Mouse (Mus musculus) cerebellum, adult 18-20 months (tissue): ENCODE results near the gene Mgat2.
"Not testable (repeated sequence)": the region's sequence is repeated elsewhere in the genome, so short reads cannot be mapped to it uniquely, and the experiment has no call there.

Experiments
- DNase-seq, 2 experiments: peaks; one replicate each; pipeline ENCODE4 v3.0.0; 2021

The Mgat2 gene

GRCm38 (mm10) chr12:69183583-69184308, at the start of gene Mgat2, which contains the start of gene Rpl36al:
Gene Mgat2, plus strand, starts transcription at chr12:69184157.
Gene Rpl36al, minus strand, starts transcription at chr12:69184083.
- DNase-seq = peak; percentile 99 to 100

DNA sequence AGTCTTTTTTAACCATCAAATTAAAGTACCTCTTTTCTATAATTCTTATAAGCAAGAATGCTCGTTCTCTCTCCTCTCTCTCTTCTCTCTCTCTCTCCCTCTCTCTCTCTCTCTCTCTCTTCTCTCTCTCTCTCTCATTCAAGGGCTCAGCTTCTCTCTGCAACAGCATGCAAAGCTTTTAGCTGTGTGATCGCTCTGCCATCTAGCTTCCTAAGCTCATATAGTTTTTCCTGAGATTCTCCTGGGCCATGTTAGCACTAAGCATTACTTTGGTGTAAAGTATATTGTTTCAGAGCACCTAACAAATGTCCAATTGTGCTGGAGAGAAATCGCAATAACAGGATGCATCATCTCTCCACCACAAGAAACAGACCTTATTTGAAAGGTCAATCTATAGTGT, 44.8 kb upstream of the Mgat2 start:
- no peak for DNase-seq

GRCm38 (mm10) chr12:69139841-69140240, 44.1 kb upstream of the Mgat2 start:
- no peak for DNase-seq

- no peak for DNase-seq
Observed at GRCm38 (mm10) chr12:69143460-69143859, 40.5 kb upstream of the Mgat2 start.

- no peak for DNase-seq
Observed at GRCm38 (mm10) chr12:69147166-69147735, 36.7 kb upstream of the Mgat2 start.

DNA sequence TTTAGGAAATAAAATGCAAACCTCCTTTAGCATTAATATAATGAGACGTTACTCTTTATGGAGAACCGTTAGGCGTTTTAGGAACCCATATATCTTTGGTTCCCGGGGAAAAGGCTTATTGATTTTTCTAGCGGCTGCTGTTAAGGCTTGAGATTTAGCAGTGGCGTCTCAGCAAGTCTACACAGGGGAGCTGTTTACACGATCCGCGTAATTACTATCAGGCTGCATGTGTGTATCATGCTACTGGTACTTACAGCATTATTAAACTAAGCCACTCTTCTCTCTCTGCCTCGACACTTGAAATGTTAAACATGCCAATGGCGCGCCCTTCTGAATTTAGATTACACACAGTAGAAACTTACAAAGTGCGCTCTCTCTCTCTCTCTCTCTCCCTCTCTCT, 33.9 kb upstream of the Mgat2 start:
- no peak for DNase-seq

DNA sequence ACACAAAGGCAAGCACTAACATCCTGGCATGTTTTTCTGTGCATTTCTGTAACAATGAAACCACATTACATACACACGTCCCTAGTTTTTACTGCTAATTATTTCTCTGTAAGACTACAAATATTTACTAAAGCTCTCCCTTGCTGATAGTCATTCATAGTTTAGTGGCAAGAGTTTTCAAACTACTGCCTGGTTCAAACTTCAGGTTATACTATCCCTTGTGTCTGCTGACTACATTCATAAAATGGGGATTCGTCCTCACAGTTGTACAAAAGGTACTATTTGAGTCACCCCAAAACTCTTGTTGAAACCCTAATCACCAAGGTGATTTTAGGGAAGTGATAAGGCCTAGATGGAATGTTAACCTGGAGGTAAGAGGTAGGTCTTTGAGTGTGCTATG, 28.0 kb upstream of the Mgat2 start:
- no peak for DNase-seq

- no peak for DNase-seq
Observed at GRCm38 (mm10) chr12:69156436-69156835, 27.5 kb upstream of the Mgat2 start.

DNA sequence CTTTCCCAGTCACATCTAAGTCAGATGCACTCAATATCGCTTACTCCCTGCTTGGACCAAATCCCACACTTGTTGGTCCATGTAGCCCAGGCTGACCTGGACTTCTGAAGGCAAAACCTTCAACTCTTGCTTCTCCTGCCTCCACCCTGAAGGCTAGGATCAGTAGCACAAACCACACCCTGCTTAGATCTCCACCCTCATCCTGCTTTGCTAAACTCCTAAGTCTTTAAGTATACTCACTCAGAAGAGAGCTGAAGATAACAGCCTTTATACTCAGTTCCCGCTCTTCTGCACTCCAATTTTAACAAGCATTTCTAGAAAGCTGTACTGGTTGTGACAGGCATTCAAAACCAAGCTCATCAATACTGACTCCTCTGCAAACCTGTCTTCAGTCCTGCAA, 26.9 kb upstream of the Mgat2 start:
- DNase-seq = no peak

DNA sequence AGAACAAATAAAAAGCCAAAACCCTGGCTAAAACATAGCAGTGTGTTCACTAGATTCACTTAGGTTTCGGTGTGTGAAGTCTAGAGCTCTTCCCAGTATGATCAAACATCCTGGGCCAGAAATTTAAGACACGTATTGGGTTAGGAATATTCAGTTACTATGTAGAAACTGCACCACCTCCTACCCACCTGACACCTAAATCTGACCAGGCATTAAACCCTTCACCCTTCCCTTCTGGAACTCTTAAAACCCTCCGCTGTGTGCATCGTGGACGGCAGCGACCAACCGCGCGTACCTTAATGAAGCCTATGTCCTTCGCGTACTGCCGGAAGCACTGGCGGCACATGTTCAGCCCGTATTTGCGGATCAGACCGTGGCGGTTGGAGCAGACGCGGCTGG, 25.6 kb upstream of the Mgat2 start:
- DNase-seq = no peak

GRCm38 (mm10) chr12:69158765-69159577, 25.0 kb upstream of the Mgat2 start, which contains the start of gene Rps29:
Gene Rps29, minus strand, starts transcription at chr12:69159186.
- peak; percentile 97 to 98 for DNase-seq

- peak in 1 of 2 experiments; percentile 32 for DNase-seq
Observed at GRCm38 (mm10) chr12:69159578-69159940, 24.4 kb upstream of the Mgat2 start.

DNA sequence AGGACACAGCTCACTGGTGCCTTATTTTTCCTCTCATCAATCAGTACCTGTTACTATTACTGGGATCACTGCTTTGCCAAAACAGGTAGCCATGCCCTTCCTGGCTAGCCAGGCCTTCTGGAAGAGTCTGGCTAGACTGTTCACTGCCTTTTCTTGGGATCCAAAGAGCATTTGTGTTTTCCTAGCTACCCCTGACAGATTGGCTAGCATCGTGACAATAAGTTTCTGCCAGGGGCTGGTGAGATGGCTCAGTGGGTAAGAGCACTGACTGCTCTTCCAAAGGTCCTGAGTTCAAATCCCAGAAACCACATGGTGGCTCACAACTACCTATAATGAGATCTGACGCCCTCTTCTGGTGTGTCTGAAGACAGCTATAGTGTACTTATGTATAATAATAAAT, 23.3 kb upstream of the Mgat2 start:
- not testable (repeated sequence) for DNase-seq

GRCm38 (mm10) chr12:69163586-69163985, 20.4 kb upstream of the Mgat2 start:
- DNase-seq = not testable (repeated sequence)

DNA sequence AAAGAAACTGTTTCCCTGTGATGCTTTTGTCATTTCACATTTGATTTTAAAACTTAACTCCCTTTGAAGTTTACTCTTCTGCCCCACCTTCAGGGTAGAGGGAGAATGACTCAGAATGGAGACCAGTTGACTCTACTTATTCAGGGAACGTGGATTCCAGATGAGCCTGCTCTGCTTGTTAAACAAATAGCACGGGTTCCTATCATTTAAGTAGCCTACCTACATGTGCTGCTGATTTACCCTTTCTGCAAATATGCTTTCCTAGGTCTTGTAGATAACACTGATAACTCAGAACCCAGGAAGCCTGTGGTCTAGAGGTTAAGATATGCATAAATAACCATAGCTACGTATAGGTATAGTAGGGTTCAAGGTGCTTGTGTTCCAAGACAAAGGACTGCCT, 19.1 kb upstream of the Mgat2 start:
- DNase-seq = no peak

- DNase-seq = not testable (repeated sequence)
Observed at GRCm38 (mm10) chr12:69166861-69167581, 16.9 kb upstream of the Mgat2 start.

- DNase-seq = no peak
Observed at GRCm38 (mm10) chr12:69167656-69168460, 16.1 kb upstream of the Mgat2 start.

- DNase-seq = peak; percentile 79 to 88
Observed at GRCm38 (mm10) chr12:69168461-69169106, 15.4 kb upstream of the Mgat2 start, which contains the start of gene Lrr1. Gene Lrr1, plus strand, starts transcription at chr12:69168814.

- DNase-seq = no peak
Observed at GRCm38 (mm10) chr12:69171307-69171706, 12.7 kb upstream of the Mgat2 start.

- DNase-seq = no peak
Observed at GRCm38 (mm10) chr12:69175975-69176374, 8.0 kb upstream of the Mgat2 start.

DNA sequence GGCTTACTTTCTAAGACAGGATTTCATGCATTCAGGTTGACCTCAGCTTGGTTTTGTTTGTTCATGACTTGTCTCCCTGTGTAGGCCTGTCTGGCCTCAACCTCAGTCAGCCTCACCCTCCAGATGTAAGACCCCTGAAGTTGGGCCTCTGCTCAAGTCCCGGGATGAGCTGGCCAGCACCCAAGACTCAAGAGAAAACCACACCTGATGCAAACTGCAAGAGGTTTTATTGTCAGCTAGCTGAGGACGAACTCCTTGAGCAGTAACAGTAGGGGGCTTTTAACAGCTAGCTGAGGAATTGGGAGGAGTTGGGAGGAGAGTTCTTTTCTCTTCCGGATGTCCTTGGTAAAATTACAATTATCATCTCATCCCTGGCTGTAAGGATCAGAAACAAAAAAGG, 6.4 kb upstream of the Mgat2 start:
- no peak for DNase-seq

DNA sequence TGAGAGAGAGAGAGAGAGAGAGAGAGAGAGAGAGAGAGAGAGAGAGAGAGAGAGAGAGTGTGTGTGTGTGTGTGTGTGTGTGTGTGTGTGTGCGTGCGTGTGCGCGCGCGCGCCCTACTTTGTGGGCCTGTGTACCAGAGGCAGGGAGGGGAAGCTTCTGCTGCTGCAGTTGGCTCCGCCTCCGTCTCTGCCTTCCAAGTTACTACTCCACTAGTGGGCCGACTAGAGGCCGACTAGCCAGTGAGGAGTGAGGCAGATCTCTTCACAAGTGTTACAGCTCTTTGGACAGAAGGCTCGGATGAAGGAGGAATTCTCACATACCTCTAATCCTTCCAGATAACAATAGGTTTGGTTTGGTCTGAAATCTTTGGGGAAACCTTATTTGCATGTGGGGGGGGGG, 4.6 kb upstream of the Mgat2 start:
- DNase-seq = no peak
